Mouse (Mus musculus): ENCODE results near the gene Gm43517.

Gm43517 gene

GRCm38 (mm10) chr12:49401119-49401795, 16.3 kb downstream of the Gm43517 start:
- DNase-seq (ENCODE audit: low read depth in 1 of 2, low spot score in 2 of 2): no peak

- no peak for DNase-seq (ENCODE audit: low read depth in 1 of 2, low spot score in 2 of 2)
Observed at GRCm38 (mm10) chr12:49401796-49402130, 16.8 kb downstream of the Gm43517 start.

GRCm38 (mm10) chr12:49409833-49410232, 24.9 kb downstream of the Gm43517 start:
- no peak for DNase-seq (ENCODE audit: low read depth in 1 of 2, low spot score in 2 of 2)

GRCm38 (mm10) chr12:49417963-49418362, 33.0 kb downstream of the Gm43517 start:
- DNase-seq (ENCODE audit: low read depth in 1 of 2, low spot score in 2 of 2): no peak
